Mouse (Mus musculus) spleen, postnatal 10 days (tissue): Measurements from ENCODE around the gene Fadd.
A peak's percentile ranks its signal among the peaks of the same experiment; 100 is the strongest.

Experiments used
- DNase-seq, 2 experiments: peaks; one replicate each; pipeline ENCODE4 v3.0.0; 2021 to 2022; ENCODE audit warnings: low spot score in 2 of 2

The Fadd gene

DNA sequence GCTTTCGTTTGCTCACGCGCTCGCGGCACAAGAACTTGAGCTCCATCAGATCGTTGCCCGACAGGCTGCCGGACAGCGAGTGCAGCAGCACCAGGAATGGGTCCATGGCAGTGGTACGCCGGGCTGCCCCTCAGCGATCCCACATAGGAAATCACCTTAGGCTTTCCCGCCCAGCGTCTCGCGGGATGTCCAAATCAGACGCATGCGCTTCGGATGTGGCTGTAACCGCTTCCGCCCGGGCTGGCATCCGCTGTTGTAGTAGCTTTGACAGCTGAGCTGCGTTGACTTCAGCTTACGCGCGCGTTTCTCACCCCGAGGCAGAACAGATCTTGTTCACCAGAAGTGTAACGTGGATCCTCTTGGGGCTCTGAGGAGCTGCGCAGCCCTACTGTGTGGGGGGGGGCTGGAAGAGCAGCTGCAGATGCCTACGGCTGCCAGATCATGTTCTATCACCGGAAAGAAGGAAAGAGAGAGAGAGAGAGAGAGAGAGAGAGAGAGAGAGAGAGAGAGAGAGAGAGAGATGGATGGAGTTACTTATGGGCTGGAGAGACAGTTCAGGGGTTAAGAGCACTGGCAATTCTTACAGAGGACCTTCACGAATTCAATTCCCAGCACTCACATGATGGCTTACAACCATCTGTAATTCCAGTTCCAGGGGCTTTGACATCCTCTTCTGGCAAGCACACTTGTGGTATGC is at the start of gene Fadd:
TSS of gene Fadd (minus strand) at position 180 of the 697 bp plus-strand sequence.
- peak; percentile 88 to 94 for DNase-seq

DNA sequence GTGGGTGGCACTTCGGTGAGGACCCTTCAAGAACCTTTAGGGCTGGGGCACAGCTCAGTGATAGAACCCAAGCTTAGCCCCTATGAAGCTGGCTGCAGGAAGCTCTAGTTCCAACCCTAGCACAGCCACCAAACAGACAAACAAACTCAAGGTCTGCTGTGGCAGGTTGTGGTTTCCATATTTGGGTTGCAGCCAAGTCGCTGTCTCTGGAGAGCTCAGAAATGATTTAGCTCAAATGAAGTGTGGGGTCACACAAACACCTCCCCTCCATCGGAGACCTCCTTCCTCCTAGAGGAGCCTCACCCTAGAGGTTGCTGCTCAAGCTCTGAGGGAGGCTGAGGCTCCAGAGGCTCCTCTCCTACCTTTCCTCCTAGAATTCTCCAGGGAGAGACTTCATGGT is 48.4 kb upstream of the Fadd start:
- DNase-seq: no peak

DNA sequence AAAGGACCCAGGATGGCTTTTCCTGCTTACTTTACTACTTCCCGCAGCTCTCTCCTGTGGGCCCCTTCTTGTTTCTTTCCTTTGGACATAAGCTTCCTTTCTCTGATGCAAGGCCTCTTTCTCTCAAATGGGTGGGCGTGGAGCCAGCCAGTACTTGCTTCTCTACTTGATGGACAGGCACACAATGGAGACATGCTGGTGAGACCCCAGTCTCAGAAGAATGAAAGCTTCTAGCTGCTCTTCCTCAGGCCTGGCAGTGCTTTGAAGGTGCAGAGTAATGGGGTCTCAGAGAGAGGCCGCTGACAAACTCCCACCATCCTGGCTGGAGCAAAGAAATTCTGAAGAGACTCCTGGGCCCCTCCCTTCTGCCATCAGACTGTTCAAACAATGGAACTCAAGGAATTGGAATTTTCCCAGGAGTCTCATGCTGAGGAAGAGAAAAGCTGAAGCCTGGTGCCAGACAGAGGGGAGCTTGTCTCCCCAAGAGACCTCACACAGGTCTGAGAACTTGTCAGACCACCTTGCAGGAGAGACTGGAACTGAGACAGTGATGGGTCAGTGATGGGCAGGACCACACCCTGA is 46.2 kb upstream of the Fadd start:
- DNase-seq: no peak

DNA sequence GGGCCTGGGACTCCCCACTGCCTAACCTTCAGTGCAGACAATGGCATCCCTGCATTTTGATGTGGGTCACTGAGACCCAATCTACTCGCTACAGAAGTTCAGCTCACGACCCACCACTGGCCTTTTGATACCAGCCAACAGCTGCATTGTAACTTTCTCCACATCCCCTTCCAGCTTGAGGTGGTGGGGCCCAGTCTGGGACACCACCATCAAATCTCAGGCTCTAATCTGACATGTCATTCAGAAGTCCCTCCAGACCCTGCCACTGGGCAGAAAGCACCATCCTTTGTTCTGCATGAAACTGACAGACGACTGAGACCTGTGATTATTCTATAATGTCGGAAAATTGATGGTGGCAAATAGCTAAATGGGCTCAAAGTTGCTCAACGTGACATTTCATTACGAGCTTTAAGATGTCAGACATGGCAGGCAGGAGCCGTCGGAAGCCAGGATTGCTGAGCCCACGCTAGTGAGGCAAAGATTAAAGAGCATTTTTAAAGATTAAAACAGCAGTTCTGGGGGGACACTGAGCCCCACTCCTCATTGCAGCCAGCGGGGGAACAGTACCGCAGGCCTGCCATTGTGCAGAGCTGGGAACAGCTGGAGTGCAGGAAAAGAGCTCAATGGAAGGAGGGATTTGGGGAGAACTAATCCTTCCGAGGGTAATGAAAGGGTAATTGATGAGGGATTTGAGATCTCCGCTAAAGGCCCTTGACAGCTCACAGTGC is 45.5 kb upstream of the Fadd start:
- no peak for DNase-seq

DNA sequence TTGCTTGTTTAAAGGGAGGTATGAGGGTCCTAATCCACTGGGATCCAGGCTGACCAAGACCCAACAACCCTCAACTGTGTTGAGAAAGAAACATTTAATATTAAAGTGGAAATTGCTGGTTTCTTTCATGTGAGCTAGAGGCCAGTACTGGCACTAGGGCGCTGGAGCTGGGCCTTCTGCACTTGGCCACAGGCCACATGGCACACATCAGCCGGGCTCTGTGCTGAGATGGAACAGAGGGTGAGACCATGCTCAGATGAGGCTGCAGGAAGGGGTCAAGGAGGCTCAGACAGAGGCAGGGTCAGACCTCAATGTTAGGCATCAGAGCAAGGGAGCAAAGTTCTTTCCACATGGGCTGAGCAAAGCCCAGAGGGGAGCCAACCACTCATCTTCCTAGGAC is 43.8 kb upstream of the Fadd start:
- no peak for DNase-seq

DNA sequence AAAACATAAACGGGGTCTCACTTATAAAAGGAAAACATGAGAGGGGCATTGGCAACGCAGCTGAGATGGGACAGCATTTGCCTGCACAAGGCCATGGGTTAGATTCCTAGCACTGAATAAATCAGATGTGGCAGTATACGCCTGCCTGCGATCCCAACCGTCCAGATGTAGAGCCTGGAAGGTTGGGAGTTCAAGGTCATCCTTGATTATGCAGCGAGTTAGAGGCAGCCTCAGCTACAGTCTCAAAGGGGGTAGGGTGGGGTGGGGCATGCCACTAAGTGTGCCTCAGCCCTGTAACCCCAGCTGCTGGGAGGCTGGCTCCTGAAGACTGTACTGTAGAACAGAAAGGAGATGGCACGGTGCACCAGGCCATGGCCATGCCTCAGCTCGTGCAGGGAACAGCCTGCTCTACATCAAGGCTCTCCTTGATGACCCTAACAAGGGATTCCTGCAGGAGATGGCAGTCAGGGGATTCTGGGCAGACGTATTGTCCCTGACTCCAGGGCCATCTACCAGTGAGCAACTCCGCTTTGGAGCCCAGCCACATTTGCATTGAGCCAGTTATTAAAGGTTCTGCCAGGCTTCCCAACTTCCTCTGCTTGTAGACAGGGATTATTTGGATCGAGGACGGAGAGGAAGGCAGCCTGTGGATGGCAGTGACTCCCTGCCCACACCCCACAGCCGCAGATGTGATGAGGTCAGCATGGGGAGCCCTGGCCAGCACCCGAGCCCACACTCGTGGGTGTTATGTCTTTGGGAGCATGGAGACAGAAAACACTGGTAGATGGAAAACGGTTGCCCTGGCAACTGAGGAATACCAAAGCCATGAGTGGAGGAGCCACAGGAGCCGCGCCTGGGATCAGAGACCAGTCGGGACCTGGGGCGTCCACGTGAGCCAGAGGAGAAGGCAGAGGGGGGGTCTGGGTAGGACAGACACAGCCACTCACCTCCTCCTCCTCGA is 38.7 kb upstream of the Fadd start:
- no peak for DNase-seq

DNA sequence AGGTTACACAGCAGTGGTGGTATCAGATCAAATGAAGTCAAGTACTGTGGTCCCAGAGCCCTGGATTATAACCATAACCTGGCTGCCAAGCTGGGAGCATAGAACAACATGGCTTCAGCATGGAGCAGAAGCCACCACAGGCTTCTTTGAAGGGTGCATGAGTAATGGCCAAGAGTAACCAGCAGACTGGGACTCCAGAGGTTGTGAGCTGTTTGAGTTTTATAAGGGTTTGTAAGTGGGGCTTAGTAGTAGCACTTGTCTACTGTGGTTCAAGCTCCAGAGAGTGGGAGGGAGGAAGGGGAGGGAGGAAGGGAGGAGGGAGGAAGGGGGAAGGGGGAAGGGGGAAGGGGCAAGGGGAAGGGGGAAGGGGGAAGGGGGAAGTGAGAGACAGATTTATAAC is 38.1 kb upstream of the Fadd start:
- DNase-seq: no peak

DNA sequence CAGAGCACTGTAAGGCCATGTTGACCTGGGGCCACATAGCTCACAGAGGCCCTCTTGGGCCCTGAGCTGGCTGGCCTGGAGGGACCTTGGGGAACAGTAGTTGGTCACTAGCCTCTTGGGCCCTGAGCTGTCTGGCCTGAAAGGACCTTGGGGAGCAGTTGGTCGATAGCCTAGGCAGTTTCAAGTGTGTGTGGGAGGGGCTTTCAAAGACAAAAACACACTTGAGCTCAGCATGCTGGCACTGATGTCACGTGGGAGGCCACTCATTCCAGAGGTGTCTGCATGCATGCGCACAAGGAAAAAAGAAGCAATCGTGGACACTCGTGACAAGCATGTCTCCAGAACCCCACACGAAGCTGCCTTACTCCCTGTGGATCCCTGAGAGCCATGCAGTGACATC is 33.1 kb upstream of the Fadd start:
- DNase-seq: no peak

DNA sequence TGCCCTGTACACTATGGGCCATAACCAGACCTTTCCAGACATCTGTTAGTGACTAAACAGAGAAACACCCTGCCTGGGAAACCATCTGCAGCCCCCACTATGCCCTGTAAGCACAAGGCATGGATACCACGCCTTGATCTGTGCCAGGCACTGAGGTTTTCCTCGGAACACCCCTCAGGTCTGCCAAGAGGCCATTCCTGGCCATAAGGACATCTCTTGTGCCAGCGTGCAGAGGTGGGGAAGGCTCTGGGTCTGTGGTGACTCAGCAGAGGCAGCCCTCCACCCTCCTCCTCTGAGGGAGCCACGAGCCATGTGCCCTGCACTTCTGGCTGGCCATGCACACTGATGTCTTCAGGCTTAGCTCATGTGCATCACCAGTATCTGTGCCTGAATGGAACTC is 30.6 kb upstream of the Fadd start:
- DNase-seq: no peak

DNA sequence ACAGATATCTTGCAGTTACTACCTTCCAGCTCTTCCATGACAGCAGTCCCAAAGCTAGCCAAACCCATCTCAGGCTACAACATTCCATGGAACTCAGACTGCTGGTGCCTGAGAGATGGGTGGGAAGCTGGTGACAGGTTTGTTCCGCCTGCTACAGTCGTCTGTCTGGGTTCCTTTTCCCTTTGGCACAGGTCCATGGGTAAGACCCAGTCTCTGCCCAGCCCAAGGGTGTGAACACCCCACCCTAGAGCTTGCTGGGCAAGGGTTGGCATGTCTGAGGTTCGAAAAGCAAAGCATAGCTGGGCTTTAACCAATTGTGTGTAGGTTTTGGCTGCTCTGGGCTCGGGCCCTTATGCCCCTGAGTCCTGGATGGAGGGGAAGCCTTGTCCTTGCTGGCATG is 30.1 kb upstream of the Fadd start:
- no peak for DNase-seq

DNA sequence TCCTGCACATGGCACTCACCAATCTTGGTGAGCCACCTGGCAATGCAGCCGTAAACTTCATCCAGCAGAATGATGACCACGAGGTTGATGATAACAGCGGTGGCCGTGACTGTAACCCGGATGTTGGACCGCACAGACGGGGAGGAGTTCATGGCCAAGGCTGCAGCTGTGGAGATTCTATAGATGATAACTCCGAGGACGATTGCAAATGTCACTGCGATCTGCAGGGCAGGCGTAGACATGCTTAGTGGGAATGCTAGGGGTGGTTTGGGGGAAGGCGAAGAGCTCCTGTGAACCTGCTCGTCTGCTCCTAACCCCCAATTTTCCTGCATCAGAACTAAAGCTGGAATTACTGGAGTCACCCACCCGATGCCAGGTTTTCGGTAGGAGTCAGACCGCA is 29.3 kb upstream of the Fadd start:
- no peak for DNase-seq

DNA sequence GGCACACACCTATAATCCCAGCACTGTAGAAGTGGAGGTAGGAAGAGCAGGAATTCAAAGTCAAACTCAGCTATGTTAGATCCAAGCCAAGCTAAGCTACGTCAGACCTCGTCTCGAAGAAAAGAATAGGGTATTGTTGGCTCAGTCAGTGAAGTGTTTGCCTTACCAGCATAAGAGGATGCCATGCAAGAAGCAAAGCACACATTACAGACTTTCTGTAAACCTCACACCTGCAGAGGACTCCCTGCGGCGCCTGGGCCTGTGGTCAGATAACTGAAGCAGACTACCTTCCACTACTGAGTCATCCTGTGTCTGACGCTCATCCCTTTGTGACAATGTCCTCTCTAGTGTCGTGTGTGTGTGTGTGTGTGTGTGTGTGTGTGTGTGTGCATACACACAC is 27.3 kb upstream of the Fadd start:
- no peak for DNase-seq

DNA sequence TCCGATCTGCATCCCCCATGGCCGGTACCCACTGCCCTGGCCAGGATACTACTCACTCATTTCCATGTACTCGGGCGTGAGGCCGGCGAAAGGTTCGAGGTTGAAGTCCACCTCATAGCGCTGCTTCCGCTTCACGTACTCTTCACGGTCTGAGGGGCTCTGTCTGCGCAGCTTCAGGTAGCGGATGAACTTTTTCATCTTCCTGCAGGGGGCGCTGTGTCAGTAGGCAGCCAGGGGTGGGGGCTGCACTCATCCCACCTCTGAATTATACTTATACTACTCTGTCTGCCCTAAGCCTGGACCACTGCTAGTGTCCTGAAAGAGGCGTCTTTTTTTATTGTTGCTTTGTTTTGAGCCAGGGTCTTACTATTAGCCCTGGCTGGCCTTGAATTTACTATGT is 25.6 kb upstream of the Fadd start:
- peak in 1 of 2 experiments; percentile 26 for DNase-seq

DNA sequence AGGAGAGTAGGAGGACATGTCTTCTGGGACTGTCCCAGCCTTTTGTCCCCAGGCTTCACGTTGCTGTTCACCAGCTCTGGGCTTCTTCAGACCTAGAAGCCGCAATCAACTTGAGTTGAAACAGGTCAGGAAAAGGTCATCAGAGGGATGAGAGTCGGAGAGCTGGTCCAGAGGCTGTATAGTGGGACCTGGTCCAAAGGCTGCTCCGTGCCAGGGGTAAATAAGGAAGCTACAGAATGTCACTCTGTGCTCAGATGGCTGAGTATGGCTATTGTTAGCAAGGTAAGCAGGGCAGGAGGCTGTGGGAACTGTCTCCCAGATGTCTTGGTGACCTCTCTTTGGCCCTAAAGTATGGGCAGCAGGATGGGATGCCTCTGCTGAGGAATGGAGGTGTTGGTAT is 22.5 kb upstream of the Fadd start:
- DNase-seq: no peak

DNA sequence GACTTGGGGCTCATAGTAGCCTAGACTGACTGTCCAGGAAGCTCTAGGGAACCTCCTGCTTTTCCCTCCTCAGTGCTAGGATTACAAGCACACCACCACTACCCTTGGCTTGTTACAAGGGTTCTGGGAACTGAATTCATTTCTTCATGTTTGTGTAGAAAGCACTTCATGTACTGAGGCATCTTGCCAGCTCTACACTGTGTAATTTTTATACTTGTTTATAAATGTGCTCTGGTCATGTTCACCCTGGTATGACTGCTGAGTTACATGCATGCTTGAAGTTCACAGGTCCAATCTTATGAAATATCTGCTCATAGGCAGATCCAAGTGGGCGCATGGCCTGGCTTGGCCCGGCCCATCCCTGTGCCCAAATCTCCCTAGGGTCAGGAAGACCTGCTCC is 22.0 kb upstream of the Fadd start:
- DNase-seq: no peak

DNA sequence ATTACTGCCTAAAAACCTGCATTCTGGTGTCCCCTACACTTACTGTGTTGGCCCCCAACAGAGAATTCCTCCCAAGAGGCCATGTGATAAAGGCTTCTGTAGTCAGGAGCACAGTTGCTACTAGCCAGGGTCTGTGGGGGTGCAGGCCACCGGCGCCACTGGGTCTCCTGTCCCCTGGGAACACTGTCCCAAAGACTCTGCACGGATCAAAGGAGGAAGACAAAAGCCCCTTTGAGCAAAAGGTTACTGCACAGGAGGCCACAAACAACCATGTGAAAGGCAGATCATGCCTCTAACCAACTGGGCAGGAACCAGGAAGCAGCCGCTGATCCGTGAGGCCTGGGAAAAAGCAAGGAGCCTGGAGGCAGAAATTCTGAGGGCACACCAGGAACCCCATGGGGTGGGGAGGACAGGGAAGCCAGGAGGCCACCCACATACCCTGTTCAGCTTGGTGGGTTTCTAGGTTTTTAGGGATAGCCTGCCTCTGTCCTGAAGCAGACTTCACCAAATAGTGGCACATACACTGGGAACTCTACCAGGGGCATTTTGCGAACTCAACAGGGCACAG is 18.2 kb upstream of the Fadd start:
- no peak for DNase-seq

DNA sequence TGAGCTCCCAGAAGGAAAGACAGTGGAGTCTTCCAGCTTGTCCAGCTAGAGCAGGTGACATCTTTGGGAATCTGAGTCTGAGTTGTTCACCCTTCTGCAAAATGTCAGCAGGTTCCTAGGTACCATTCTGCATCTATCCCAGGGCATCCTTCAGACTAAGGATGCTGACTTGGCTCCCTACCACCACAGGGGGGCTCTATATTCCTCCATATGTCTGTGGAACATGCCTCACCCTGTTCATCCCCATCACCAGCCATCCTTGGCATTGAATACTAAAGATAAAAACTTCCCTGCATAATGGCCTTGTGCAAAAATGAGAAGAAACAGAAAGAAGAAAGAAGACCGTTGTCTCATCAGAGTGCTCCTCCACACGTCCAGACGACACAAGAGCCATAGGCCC is 7.2 kb upstream of the Fadd start:
- no peak for DNase-seq

DNA sequence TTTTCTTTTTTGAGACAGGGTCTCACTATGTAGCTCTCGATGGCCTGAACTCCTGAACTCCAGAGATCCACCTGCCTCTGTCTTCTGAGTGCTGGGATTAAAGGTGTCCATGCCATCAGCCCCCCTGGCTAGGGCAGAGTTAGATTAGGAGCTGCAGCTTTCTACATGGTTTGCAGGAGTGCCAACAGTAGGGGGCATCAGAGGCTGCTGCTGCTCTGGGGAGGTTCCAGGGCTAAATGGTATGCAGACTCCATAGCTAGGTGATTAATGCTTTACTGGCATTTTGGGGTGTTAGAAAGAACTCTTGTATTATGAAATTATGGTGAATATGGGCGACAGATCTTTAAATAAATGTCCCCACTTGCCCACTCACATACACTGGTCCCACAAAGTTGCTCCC is 5.0 kb upstream of the Fadd start:
- DNase-seq: no peak

DNA sequence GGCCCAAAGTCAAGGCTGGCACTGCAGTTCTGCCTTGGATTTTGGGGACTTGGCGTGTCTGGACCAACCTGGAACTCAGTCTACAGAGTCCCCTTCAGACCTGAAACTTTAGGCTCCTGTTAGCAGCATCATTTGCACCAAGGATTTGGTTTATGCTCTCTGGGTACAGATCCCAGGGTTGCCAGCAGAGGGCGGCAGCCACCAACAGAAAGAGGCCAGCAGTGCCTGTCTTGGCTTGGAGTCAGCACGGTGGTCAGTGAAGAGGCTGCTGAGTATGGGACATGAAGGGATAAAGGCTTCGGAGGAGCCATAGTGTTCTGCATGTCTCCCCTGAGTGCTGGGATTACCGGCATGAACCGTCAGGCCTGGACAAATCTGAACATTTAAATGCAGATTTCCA is 3.4 kb upstream of the Fadd start:
- DNase-seq: peak; percentile 39 to 72

DNA sequence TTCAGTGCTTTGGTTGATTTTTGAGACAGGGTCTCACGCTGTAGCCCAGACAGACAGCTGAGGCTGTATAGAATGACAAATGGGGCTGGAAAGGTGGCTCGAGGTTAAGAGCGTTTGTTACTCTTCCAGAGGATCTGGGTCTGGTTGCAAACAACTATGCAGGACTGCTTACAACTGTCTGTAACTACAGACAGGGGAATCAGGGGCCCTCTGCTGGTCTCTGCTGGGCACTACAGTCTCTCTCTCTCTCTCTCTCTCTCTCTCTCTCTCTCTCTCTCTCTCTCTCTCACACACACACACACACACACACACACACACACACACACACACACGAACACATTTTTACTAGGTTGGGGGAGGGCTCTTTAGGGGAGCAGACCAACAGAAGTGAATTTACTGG is 1.4 kb upstream of the Fadd start:
- peak in 1 of 2 experiments; percentile 70 for DNase-seq

DNA sequence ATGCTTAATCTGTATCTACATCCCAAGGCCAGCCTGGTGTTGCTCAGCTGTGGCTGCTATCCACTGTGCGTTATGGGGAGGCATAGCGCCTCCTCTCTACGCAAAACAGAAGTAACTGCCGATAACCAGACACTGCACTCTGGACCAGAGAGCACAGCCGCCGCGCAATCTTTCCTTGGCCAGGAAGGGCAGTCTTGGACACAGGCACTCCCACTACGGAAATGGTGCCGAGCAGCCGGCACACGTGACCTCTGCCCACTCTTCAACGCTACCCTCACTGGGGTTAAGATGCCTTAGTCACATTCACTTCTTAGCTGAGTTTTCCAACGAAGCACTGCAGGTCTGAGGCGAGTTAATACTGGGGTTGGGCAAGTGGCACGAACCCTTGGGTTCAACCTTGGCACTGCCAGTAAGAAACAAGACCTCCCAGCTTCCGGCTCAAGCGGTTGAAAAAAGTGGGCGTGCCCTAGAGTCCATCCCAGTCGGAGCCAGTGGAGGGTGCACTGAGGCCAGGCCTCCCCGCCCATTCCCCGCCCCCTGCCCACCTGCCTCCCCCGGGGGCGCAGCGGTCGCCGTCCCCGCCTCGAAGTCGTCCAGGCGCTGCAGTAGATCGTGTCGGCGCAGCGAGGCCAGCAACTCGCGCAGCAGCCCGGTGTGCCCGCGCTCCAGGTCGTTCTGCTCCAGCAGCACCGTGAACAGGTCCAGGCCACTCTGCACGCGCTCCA is 542 bp downstream of the Fadd start:
- DNase-seq: peak in 1 of 2 experiments; percentile 77
